Mouse (Mus musculus) R1 (cell line): ENCODE measurements around the gene Magi2.

Experiments
- DNase-seq: peaks from one replicate; pipeline ENCODE4 v3.0.0-alpha.2; 2018; ENCODE audit warnings: low read depth, low spot score

Gene Magi2

GRCm38 (mm10) chr5:20359021-20359420, 1132.2 kb downstream of the Magi2 start:
- DNase-seq, result no peak

GRCm38 (mm10) chr5:20362154-20362553, 1135.3 kb downstream of the Magi2 start:
- DNase-seq, result no peak

DNA sequence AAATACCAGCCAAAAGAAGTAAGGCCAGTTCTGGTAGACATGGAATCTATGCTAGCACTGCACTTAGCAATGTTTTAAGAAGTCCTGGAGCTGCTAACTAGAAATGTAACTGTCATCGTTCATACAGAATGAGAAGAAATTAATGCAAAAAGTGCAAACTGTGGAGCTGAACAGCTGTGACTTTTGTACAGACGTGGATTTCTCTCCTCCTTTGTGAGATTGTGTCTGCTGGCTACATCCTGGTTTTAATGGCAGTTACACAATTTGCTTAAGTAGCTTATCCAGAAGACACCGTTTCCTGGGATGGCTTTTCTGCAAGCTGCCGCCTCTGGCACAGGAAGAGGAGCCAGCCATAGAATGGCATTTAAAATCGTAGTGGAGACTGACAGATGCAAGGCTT, 1136.4 kb downstream of the Magi2 start:
- no peak for DNase-seq

DNA sequence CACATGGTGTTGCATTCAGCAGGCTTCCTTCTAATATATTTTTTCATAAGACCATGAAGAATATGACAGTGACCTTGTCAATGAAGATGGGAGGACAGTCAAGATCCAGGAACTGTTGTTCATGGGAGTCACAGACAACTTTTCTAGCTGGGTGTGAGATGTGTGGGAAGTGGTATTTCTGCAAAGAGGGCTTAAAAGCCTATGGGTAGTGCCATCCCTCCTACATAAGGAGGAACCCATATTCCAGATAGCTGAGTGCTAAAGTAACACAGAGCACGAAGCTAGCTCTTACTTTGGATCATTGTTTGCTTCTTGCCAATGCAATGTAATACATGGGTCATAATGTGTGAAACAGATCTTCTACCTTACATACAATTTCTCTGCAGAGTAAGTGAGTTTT, 1146.8 kb downstream of the Magi2 start:
- no peak for DNase-seq

DNA sequence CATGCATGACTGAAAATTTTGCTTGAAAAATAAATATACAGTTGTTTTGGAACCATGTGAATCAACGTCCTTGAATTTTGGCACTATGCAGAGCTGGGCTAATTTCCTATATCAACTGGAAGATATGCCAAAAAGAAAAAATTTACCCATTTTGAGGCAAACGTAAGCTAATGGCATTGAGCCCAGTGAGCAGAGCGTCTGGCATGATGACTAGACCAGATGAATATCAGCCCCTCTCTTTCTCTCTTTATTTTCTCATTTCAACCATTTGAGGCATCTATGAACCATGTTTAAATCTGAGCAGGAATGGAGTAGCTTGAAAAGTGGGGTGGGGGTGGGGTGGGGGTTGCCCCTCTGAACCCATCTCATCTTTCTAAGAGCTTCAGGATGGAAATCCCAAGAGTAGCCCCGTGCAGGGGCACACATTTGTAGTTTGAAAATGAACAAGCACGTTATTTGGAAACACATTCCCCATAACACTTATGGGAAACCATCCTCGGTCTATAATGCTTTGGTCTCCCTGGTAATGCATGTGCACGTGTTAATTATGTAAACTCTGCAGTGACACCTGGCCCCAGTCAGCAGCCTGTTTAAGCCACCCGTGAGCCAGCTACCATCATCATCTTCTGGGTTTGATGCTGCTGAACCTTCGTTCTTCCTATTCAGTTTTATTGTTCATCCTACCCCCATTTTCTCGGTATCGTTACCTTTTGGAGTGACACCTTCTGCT, 1151.4 kb downstream of the Magi2 start:
- no peak for DNase-seq

- DNase-seq, result no peak
These were observed 1177.7 kb downstream of the Magi2 start for GRCm38 (mm10) chr5:20404533-20404932.

DNA sequence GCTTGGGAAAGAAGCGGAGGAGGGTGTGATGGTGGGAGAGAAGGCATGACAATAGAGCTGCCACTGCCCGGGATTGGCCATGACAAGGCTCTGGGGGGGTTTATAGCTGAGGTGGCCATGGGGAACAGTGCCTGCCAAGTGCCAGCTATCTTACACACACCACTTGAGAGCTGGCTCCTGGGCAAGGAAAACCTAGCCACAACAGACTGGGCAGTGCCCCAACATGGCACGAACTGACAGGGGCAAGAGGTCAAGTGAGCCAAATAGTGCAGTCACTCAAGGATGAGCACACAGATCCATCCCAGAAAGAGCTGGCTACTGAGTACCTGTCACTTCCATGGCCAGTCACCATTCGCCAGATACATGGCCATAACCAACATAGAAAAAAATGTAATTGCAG, 1179.8 kb downstream of the Magi2 start:
- no peak for DNase-seq

- no peak for DNase-seq
These were observed 1188.5 kb downstream of the Magi2 start for GRCm38 (mm10) chr5:20415320-20415719.

DNA sequence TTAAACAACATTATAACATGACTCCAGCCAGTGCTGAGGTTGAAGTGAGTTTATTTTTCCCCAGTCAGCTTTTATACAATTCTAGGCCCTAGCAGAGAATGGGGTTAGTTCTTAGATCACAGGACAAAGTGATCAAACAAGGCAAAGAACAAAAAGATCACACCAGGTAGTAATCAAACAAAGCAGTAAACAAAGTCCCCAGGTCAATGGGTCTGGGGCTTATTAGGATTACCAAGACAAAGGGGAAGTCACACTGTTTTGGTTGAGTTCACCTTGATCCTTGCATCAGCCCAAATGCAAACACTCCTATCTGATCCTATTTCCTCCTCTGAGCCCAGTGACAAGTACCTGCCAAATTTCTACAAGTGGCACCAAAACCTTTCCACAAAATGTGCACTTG, 1190.5 kb downstream of the Magi2 start:
- peak; percentile 84 for DNase-seq

DNA sequence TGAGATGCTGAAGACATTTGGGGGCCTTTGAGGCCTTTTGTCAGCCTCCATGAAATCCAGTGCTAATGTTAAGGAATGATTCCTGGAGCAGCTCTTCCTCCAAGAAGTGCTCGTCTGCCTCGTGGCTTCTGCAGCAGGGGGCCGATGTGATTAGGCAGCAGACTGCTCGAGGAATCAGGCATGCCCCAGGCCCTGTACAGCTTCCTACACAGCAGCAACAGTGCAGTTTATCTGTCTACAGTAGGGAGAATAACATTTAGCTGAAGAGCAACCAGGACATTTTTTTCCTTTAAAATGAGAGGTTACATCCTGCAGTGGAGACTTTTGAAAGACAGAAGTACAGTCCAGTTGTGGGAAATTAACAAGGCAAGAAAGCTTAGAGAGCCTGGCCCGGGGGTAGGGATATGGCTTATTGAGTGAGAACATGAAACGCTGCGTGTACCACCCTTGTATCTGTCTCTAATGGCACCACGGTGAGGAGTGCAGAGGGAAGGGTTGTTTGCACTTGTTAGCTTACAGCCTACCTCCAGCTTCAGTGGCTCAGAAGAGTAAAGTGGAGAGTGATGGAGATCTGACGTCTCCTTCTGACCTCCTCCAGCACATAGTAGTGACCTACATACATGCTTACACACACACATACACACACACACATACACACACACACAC, 1205.4 kb downstream of the Magi2 start:
- DNase-seq, result no peak

- no peak for DNase-seq
These were observed 1219.8 kb downstream of the Magi2 start for GRCm38 (mm10) chr5:20446471-20447174.

DNA sequence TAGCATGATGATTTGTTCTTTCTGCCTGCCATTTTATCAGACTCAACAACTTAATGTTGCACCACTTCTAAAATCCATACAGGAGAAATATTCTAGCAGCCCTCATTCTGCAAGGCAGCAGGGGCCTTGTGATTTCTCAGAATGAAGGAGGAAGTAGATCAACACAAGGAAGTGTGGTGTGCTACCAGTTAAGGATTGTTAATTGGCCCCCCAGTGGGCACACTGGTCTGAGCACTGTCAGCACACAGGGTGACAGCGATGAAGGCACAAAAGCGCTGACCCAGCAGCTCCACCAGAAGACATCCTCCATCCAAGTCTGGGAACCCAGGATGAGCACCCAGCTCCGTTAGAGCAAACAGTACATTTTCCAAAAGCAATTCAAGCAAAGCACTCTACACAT, 1229.3 kb downstream of the Magi2 start:
- DNase-seq, result no peak

DNA sequence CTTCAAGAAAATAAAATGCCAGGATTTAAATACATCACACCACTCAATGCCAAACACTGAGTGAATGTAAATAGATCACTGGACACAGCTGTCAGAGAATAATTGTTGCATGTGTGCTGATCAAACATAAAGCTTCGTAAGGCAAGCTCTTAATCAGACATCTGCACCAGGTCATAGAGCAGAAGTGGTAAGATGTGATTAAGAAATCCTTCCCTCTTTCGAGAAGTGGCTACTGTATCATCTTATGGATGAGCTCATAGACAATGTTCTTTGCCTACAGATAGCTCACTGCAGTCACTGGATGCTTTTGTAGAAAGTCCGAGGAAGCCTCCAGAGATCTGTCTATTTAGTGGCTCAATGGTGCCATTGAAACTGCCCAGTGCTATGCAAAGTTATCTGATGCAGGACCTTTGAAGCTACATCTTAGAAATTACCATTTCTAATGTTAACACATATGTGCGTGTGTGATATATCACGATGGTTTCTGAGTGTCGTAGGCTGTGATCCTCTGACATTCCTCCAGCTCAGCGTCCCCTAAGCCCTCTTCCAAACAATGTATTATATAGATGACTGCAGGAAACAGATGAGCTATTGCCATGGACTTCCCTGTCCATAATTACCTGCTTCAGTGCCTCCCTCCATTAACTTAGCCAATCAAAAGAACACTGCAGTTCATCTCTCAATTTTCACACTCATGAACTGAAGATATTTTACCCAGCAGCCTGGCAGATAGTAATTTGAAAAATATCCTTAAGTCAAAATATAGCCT, 1231.1 kb downstream of the Magi2 start:
- DNase-seq, result no peak

DNA sequence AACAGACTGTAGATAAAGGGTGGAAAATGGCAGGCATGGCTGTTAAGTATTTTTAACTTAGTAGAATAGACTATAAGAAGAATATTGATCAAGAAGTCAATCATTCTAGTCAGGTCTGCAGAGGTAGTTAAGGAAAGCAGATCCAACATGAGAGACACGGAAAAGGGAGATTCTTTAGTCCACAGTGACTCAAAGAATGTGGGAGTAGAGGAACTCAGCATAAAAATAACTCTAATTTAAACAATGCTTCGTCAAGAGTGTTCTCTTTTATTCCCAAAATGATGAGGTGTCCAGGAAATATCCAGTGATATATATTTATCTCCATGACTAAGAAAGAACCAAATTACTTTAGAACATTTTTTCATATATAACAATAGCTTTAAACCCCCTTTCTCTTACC, 1234.9 kb downstream of the Magi2 start:
- DNase-seq, result no peak

GRCm38 (mm10) chr5:20462376-20462775, 1235.5 kb downstream of the Magi2 start:
- no peak for DNase-seq

DNA sequence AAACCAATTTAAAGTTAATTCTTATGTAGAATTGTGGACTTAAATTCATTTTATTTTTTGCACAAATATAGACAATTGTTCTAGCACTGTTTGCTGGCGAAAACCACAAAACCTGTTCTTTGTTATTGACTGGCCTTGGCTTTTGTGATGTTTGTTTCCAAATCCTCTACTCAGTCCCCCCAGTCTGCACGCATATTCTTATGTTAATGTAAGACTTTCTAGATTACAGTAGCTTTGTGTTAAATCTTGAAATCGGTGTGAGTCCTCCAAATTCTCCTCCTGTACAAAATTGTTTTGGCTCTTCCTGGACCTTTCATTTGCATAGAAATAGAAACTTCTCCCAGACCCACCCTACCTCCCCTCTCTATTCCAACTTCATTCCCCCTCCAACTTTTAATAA, 1242.9 kb downstream of the Magi2 start:
- peak; percentile 91 for DNase-seq

GRCm38 (mm10) chr5:20470466-20470865, 1243.6 kb downstream of the Magi2 start:
- DNase-seq, result peak; percentile 57

DNA sequence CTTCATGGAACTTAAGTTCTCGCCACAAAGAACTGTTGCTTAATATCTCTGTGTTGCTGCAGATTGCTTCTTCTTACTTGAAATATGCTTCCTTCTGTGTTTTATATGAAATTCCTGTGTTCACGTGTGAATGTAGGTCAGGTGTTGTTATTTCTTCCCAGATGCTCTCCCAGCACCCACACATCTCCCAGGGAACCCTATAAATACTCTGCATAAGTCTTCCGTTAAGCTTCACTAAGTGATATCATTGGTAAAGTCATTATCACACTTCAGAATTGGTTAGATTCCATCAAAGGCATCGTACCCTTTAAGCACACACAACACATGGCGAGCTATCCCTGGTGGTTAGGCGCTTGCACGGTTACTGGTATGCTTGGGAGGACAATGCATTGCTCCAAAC, 1257.7 kb downstream of the Magi2 start:
- DNase-seq, result no peak

- DNase-seq, result no peak
These were observed 1265.1 kb downstream of the Magi2 start for GRCm38 (mm10) chr5:20491911-20492310.

GRCm38 (mm10) chr5:20492679-20493078, 1265.8 kb downstream of the Magi2 start:
- no peak for DNase-seq

DNA sequence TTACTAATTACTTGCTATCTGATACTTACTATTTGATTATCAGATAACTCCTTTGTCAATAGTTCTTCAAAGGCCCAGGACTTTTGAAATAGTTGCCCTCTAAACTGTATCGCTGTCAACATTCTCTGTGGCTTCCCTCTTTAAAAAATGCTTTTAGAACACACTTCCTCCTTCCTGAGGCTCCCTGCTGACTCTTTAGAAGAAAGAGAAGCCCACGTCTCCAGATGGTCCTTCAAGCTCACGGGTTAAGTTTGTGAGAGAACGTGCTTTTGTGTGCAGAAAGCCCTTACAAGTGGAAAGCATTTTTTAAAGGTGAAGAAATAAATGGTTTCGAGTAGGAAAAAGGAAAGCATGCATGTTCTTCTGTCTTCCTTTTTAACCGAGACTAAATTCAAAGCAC, 1267.2 kb downstream of the Magi2 start:
- DNase-seq, result no peak

GRCm38 (mm10) chr5:20496924-20497323, 1270.1 kb downstream of the Magi2 start:
- DNase-seq, result no peak
